Mouse (Mus musculus) stomach, postnatal 0 days (tissue): Measurements from ENCODE around the gene Hdgfl3. TPM values are rescaled to one million over a fixed set of nuclear protein-coding genes. Genes with fewer than 3 reads are reported as not detected.
A peak's percentile ranks its signal among the peaks of the same experiment; 100 is the strongest.

Experiments
- ATAC-seq: fragments of 200-750 bp; cut with Nextera tagmentation; 2 replicates; pipeline ENCODE4 v1.8.0; 2017; ENCODE audit not compliant: low FRiP score, low TSS enrichment
- DNase-seq: peaks from one replicate; pipeline ENCODE4 v3.0.0-alpha.2; 2016; ENCODE audit warnings: low spot score
- H3K27ac ChIP-seq: fragments of 300-500 bp; sonication (generic); replicated peaks from 2 replicates; pipeline ENCODE4 v1.5.1; 2014; ENCODE audit warnings: mild to moderate bottlenecking, control low read depth
- H3K27me3 ChIP-seq: fragments of 300-500 bp; sonication (generic); 2 replicates; pipeline ENCODE4 v1.6.1; 2014; ENCODE audit warnings: low read length; ENCODE audit not compliant: control insufficient read depth, insufficient read depth
- H3K36me3 ChIP-seq: fragments of 300-500 bp; sonication (generic); 2 replicates; pipeline ENCODE4 v1.6.1; 2014; ENCODE audit warnings: low read length, mixed read lengths; ENCODE audit not compliant: control insufficient read depth, insufficient read depth
- H3K4me1 ChIP-seq: fragments of 300-500 bp; sonication (generic); replicated peaks from 2 replicates; pipeline ENCODE4 v1.6.1; 2014; ENCODE audit warnings: antibody characterized with exemption; ENCODE audit not compliant: control insufficient read depth, insufficient read depth
- H3K4me2 ChIP-seq: fragments of 300-500 bp; sonication (generic); replicated peaks from 2 replicates; pipeline ENCODE4 v1.6.1; 2014; ENCODE audit warnings: low read depth, mild to moderate bottlenecking, control low read depth, moderate library complexity
- H3K4me3 ChIP-seq: fragments of 300-500 bp; sonication (generic); 2 replicates; pipeline ENCODE4 v1.5.1; 2014; ENCODE audit warnings: low read depth, low read length, control low read depth
- H3K9ac ChIP-seq: fragments of 300-500 bp; sonication (generic); 2 replicates; pipeline ENCODE4 v1.6.1; 2014; ENCODE audit warnings: mild to moderate bottlenecking, low read length, control low read depth, mixed read lengths
- H3K9me3 ChIP-seq: fragments of 300-500 bp; sonication (generic); 2 replicates; pipeline ENCODE4 v1.6.1; 2016; ENCODE audit warnings: low read length; ENCODE audit not compliant: control insufficient read depth
- CTCF ChIP-seq: IDR thresholded peaks from 2 replicates; pipeline ENCODE4 v1.5.1; 2016; ENCODE audit warnings: antibody characterized with exemption, low read depth, mild to moderate bottlenecking, moderate library complexity
- EP300 ChIP-seq: optimal IDR thresholded peaks from 2 replicates; pipeline ENCODE3; 2016; ENCODE audit warnings: antibody characterized with exemption
- WGBS: fragments of 180-500 bp; shearing (Covaris S2); extraction: QIAGEN DNeasy Blood & Tissue Kit; methylation state at CpG from one replicate; pipeline ENCODE4 v1.1.7; 2014; 5-methylcytosine and 5-hydroxymethylcytosine counted together
- polyA plus RNA-seq: library from polyadenylated mRNA; unstranded; fragments of >200 nt; fragmentation: Nextera tagmentation; extraction: Ambion mirVana; gene quantifications from 2 replicates; pipeline ENCODE4 v1.2.1, GENCODE M21; 2015

The Hdgfl3 gene
- polyA plus RNA-seq, 1 experiment from 2014 or later = 6.6 TPM

GRCm38 (mm10) chr7:81968975-81969374 is 34.7 kb upstream of the Hdgfl3 start:
- Histone ChIP-seq H3K4me1 (no peaks in the 10 kb centered on the region), H3K27me3 (no peaks in the 10 kb centered on the region), H3K36me3 (no peaks in the 10 kb centered on the region), H3K4me3 (no peak overlapping the region), H3K9me3 (no peaks in the 10 kb centered on the region), H3K4me2 (no peak overlapping the region), H3K9ac (no peak overlapping the region), H3K27ac (no peak overlapping the region)
- WGBS = 79% methylated on average over 6 of the region's 6 CpGs
- no peak for ATAC-seq
- DNase-seq = no peak
- TF ChIP-seq EP300 = no peak
- TF ChIP-seq CTCF = no peak

- Histone ChIP-seq H3K36me3 (no peaks in the 10 kb centered on the region), H3K27me3 (no peaks in the 10 kb centered on the region), H3K9ac (no peak overlapping the region), H3K4me1 (no peaks in the 10 kb centered on the region), H3K4me2 (no peak overlapping the region), H3K27ac (no peak overlapping the region), H3K4me3 (no peak overlapping the region), H3K9me3 (no peaks in the 10 kb centered on the region)
- TF ChIP-seq CTCF = no peak
- TF ChIP-seq EP300 = no peak
- WGBS = 85% methylated on average over 4 of the region's 4 CpGs
- ATAC-seq (no peak), DNase-seq (no peak)
These were observed 34.2 kb upstream of the Hdgfl3 start for GRCm38 (mm10) chr7:81968451-81968850.

GRCm38 (mm10) chr7:81966195-81966594 is 31.9 kb upstream of the Hdgfl3 start:
- Histone ChIP-seq H3K36me3 (no peaks in the 10 kb centered on the region), H3K9ac (no peak overlapping the region), H3K27me3 (no peaks in the 10 kb centered on the region), H3K4me1 (no peaks in the 10 kb centered on the region), H3K27ac (no peak overlapping the region), H3K9me3 (no peaks in the 10 kb centered on the region), H3K4me2 (no peak overlapping the region), H3K4me3 (no peak overlapping the region)
- WGBS = 77% methylated on average over 5 of the region's 5 CpGs
- TF ChIP-seq CTCF (0 out of 2 replicates have a peak, but pooled peaks have one; percentile 29), EP300 (no peak)
- ATAC-seq (no peak), DNase-seq (no peak)

- no peak overlapping the region for H3K4me2 ChIP-seq
- no peak overlapping the region for H3K27ac ChIP-seq
- no peaks in the 10 kb centered on the region for H3K27me3 ChIP-seq
- H3K4me3 ChIP-seq = no peak overlapping the region
- no peaks in the 10 kb centered on the region for H3K9me3 ChIP-seq
- no peak for ATAC-seq
- WGBS = under 1% methylated on average over 3 of the region's 3 CpGs
- no peak for DNase-seq
- no peaks in the 10 kb centered on the region for H3K36me3 ChIP-seq
- H3K9ac ChIP-seq = no peak overlapping the region
- no peaks in the 10 kb centered on the region for H3K4me1 ChIP-seq
- TF ChIP-seq EP300 = no peak
- TF ChIP-seq CTCF = peak; percentile 92
These were observed 25.4 kb upstream of the Hdgfl3 start for GRCm38 (mm10) chr7:81959704-81960103.

GRCm38 (mm10) chr7:81954208-81954846 is 20.1 kb upstream of the Hdgfl3 start:
- no peak overlapping the region for H3K4me2 ChIP-seq
- no peak for DNase-seq
- H3K9ac ChIP-seq = no peak overlapping the region
- no peaks in the 10 kb centered on the region for H3K36me3 ChIP-seq
- ATAC-seq = peak; percentile 71; the same call in 1 of the 2 replicates
- H3K27ac ChIP-seq = no peak overlapping the region
- no peaks in the 10 kb centered on the region for H3K27me3 ChIP-seq
- no peak overlapping the region for H3K4me3 ChIP-seq
- H3K4me1 ChIP-seq = no peaks in the 10 kb centered on the region
- no peaks in the 10 kb centered on the region for H3K9me3 ChIP-seq
- TF ChIP-seq EP300 (no peak), CTCF (peak; percentile 81)

GRCm38 (mm10) chr7:81950499-81950898 is 16.2 kb upstream of the Hdgfl3 start:
- Histone ChIP-seq H3K4me1 (no peaks in the 10 kb centered on the region), H3K27me3 (no peaks in the 10 kb centered on the region), H3K9me3 (no peaks in the 10 kb centered on the region), H3K36me3 (no peaks in the 10 kb centered on the region), H3K9ac (no peak overlapping the region), H3K4me2 (no peak overlapping the region), H3K27ac (no peak overlapping the region), H3K4me3 (no peak overlapping the region)
- no peak for DNase-seq
- no peak for ATAC-seq
- TF ChIP-seq CTCF = no peak
- TF ChIP-seq EP300 = no peak
- WGBS = 63% methylated on average over 2 of the region's 2 CpGs
